Mouse (Mus musculus) retina, postnatal 7 days (tissue): ENCODE data around the gene Cars.
"Not testable (repeated sequence)": the region's sequence is repeated elsewhere in the genome, so short reads cannot be mapped to it uniquely, and the experiment has no call there.

Experiments
- DNase-seq: peaks from one replicate; pipeline ENCODE4 v3.0.0-alpha.2; 2012; ENCODE audit warnings: low read depth, low spot score

The Cars gene

DNA sequence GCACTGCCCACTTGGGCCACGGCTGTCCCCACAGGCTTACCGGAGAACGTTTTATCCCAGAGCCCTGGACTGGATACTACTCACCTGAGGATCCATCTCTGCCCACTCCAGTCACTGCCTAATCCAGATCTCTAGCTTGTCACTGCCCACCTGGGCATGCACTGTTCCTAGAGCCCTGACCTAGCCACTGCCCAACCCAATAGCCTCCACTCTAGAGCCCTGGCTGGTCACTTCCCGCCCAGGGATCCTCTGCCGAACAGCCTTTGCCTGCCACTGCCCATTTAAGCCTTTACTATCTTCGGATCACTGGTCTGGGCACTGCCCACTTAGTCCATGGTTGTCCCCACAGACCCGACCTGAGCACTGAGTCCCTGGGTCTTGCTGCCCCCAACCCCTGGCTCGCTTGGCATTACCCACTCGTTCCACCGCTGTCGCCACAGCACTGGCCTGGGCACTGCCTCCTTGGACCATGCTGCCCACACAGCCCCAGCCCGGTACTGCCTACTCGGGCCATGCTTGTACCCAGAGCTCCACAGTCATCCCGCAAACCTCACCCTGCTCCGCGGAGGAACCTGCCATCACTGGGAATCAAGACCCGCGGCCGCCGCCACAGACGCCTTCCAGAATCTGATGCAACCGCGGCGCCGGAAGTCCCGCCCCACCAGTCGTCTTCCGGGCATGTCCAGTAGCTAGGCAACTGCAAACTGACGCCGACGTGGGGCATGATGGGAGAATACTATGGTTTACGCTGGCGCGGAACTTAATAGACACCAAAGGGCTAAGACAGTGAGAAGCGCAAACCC, at the start of gene Cars:
Gene Cars, minus strand, starts transcription at position 663 of the 803 bp plus-strand sequence.
- peak; percentile 93 for DNase-seq

DNA sequence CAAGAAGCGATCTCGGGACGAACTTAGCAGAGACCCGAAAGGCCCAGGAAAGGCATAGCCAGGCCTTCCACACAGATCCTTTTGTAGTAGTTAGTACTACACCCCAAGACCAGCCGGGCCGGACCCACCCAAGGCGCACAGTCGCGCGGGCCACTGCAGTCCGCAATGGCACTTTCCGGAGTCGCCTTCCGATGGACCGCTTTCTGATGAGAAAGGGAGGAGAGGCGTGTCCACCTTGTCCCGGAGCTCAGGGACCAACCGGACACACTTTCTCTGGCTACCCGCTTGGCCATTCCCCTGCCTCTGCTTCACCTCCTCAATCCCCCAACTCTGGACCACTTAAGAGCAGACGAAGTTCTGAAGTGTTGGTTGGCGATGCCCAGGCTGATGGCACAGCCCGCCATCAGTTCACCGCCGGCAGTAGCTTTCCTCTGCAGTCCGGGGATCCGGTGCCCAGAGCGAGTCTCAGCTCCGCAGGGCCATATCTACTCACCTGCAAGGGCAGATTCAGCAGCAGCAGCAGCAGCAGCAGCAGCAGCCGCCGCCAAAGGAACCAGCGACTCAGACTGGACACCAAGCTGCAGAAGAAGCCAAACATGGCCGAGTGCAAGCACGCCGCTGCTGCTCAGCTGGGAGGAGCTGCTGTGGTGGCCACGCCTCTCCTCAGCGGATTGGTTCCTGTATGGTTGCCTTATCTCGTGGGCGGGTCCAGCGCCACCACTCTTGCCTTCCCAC, 49.3 kb upstream of the Cars start, which contains the start of gene Tnfrsf22:
Gene Tnfrsf22, minus strand, starts transcription at position 628 of the 735 bp plus-strand sequence.
- peak; percentile 46 for DNase-seq

DNA sequence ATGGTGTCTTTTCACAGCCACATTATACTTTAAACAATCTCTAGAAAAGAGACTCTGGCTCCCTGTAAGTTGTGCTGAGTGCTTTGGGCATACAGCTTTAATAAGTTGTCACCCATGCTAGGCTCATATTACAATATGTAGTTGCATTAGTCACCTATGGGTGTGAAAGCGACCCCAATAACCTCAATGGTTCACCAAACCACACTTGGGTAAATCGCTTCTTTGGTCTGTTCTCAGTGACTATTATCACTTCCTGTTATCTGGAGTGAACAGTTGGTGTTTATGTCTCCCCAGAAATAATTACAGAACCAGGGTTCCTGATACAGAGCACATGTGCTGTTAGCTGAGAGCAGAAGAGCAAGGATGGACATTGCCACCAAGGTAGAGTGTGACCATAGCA, 44.1 kb upstream of the Cars start:
- DNase-seq: not testable (repeated sequence)

DNA sequence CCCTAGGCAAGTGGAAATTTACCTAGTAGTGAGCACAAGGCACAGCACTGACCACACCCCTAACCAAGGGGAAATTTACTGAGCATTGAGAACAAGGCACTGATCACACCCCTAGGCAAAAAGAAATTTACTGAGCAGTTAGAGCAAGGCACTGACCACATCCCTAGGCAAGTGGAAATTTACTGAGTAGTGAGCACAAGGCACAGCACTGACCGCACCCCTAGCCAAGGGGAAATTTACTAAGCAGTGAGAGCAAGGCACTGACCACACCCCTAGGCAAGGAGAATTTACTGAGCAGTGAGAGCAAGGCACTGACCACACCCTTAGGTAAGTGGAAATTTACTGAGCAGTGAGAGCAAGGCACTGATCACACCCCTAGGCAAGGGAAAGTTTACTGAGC, 36.8 kb upstream of the Cars start:
- no peak for DNase-seq

DNA sequence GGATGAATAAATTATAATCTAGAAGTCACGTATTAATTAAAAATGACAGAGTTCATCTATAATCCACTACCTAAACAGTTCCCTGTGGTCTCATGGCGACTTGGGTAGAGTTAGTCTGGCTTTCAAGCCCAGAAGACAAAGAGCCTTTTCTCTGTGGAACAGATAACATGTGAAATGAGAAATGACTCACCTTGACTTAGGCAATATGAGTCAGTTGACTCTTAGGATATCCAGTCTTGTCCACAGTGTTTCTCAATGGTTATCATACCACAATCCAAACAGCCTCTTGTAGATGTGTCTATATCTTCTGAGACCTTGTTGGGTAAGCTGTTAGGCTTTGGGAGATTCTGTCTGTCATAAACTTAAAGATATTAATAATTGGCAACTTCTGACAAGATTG, 31.6 kb upstream of the Cars start:
- DNase-seq: no peak

DNA sequence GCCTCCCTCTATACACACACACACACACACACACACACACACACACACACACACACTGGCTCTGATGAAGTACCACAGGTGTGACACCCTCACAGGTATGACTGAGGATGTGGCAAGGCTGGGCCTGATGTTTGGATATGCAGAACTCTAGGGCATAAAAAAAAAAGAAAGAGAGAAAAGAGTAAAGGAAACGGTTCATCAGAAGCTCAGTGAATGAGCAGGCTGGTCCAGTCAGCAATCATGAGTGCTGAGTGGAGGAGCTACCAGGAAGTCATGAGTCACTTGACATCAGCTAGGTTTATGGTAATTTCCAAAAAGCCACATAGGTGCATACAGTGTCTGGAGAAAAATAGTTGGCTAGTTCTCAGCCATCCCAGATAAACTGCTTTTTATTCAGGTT, 29.6 kb upstream of the Cars start:
- DNase-seq: no peak

DNA sequence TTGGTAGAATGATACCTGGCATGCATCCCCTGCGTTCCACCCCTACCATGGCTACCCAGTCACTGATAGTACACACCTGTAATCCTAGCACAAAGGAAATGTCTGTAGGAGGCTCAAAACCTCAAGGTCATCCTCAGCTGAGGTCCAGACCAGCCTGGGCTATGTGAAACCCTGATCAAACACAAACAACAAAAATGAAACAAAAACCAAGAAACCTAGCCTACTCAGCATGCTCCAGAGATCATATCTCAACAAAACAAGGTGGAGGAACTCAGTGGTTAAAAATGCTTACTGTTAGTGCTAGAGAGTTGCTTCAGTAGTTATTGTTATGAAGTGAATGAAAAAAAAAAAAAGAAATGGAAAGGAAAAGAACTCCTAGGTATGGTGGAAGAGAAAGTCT, 28.6 kb upstream of the Cars start, which contains the start of gene Tnfrsf26:
Gene Tnfrsf26, minus strand, starts transcription at position 183 of the 400 bp plus-strand sequence.
- DNase-seq: no peak

DNA sequence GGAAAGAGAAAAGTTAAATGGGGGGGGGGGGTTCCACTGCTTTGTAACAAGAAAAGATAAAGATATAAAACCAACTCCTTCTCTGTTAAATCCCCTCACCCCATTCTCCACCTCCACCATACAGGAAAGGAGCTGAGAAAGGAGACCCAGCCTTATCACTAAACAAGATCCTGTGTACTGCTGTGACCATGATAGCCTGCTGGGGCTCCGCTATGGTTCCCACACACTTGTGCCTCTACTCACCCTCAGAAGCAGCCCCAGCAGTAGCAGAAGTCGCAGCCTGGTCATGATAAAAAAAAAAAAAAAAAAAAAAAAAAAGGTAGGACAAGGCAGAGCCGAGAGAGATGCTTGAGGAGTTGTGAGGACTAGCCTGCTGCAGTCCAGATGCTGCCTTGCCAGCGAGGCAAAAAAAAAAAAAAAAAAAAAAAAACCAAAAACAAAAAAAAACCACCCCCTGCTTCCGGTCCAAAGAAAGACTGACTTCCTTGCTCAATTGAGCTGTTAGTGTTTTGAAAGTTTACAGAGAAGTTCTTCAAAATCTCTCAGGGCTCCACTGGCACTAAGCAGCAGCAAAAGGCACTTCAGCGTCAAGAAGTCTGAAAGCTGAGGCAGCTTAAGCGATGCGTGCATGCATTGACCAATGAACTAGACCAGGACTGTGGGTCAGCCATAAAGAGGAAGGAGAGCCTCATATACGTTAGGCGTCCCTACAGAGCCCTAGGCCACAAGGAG, 27.8 kb upstream of the Cars start:
- DNase-seq: no peak

DNA sequence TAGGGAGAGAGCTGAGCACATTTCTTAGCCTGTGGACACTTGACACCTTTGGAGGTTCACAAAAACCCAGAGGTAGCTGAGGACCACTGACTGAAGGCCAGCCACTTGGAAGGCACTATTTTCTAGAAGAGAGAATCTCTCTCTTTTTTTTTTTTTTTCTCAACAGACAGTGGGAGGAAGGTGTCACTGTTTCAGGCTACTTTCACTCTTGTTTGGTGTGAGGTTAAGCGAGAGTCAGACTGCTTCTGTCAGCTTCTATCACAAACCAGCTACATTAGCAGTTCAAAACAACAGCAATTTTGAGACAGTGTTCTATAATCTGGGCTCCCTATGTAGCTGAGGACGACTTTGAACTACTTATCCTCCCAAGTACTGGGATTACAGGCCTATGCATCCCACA, 26.3 kb upstream of the Cars start:
- no peak for DNase-seq

DNA sequence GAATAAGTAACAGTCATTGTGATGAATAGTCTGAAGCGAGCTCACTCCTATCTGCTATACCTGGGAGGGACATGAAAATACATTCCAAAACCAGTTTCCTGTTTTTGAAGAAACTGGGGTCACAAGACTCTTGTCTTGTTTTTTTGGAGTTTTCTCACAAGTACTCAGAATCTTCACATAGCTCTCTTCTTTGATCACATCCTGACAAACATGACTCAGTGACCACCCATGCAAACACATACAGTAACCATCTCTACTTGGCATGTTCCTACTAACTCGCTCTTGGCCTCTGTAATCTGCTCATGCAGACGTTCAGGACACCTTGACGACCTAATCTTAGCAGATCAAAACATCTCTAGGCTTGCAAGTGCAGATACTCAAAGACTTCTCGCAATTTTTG, 25.3 kb upstream of the Cars start:
- no peak for DNase-seq

DNA sequence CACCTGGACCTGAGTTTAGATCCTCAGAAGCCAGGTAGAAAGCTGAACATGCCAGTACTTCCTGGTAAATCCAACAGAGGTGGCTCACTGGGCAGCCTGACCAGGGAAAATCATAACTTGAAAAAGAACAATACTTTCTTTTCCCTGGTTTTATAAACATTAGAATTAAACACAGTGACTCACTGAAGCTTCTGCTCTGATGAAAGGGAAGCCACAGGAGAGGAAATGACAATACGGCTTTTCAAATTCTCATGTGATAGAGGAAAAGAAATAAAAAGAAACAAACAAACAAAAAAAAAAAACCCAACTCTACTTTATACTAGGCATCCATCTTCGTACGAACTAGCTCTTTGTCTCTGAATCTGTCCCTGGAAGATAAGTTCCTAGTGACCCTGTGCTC, 24.7 kb upstream of the Cars start:
- DNase-seq: no peak

DNA sequence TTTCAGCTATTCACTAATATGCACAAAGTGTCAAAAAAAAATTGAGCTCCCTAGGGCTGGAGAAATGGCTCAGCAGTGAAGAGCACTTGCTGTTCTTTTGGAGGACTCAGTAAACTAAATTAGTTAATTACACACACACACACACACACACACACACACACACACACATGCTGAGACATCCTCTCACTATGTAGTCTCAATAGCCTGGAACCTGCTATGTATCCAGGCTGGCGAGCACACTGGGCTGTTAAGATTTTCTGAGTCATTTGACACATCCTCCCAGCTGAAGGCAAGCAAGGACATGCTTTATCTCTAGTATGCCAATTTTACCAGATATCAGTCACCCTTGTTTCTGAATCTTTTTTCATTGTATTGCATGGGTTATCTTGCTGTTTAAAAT, 21.1 kb upstream of the Cars start:
- no peak for DNase-seq

DNA sequence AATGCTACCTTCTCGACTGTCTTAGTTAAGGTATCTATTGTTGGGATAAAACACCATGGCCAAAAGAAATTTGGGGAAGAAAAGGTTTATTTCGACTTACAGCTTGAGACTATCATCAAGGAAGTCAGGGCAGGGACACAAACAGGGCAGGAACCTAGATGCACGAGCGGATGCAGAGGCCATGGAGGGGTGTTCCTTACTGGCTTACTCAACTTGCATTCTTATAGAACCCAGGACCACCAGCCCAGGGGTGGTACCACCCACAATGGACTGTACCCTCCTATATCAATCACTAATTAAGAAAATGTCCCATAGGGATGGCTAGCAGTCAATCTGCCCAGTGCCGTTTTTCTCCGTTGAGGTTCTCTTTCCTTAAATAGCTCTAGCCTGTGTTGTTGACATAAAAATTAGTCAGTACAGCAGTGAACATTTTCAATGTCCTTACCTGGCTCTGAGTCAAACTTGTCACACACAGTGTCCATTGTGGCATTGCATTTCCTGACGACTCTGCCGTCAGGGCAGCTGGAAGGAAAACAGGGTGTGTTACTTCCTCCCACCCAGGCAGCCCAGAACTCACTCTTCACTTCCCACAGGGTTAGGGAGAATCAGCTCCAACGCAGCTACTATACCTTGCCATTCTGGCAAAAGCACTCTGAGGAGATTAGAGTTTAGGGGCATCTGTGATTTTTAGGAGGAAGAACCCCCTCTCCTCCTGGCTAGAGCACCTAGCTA, 14.7 kb upstream of the Cars start:
- no peak for DNase-seq

DNA sequence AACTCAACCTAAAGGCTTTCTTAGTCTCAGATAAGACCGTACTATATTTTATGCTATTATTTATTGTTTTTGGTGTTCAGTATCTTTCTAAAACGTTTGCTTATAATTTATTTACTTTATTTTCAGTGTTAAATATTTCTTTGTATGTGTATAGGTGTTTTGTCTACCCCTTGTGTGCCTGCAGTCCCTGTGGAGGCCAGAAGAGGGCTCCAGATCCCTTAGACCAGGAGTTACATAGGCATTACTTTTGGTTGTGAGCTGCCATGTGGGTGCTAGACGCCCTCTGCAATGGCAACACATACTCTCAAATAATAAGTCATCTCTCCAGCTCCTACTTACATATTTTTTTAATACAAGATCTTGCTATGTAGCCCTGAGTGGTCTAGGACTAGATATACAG, 12.3 kb upstream of the Cars start:
- DNase-seq: no peak

DNA sequence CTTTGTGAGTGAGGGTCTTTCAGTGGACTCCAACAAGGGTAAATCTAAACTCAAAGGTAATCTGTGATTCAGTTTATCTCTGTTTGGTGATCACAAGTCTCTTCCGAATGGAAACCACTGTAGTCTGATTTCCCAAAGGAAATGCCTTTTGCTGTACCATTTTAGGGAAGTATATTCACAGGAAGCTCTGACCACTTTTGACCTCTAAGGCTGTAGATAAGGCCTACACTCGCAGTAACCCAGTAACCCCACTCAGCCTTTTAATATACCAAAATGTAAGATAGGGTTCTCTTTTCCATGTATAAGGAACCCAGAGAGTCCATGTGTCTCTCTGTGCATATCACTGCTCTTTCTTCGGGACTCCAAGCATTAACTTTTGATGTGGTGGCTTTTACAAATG, 5.4 kb upstream of the Cars start:
- no peak for DNase-seq

DNA sequence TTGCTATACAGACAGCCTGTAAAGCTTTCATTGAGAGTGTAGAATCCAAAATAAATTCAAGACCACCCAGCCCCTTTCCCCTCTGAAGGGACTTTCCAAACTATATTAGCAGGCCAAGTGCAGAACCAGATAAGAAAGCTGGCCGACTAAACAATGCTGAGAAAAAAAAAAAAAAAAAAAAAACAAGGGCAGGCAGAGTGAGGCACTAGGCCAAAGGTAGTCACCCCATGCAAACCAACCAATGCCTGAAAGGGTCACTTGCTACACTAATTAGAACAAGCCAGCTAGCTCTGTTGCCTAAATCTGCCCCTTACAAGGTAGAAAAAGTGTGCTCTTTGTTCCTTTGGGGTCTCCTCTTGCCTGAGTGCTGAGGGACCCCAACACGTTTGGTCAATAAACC, 5.0 kb upstream of the Cars start:
- DNase-seq: no peak

DNA sequence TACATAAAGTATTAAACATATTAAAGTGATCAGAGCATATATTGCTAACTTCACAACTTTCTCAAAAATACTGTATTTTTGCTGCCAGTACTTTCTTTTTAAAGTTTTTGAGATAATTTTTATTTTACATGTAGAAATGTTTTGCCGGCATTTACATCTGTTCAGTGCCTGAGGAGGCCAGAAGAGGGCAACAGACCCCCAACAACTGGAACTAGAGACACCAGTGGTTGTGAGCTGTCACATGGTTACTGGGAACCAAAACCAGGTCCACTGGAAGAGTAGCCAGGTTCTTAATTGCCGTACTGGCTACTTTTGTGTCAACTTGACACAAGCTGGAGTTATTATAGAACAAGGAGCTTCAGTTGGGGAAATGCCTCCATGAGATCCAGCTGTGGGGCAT, 1.8 kb upstream of the Cars start:
- no peak for DNase-seq

DNA sequence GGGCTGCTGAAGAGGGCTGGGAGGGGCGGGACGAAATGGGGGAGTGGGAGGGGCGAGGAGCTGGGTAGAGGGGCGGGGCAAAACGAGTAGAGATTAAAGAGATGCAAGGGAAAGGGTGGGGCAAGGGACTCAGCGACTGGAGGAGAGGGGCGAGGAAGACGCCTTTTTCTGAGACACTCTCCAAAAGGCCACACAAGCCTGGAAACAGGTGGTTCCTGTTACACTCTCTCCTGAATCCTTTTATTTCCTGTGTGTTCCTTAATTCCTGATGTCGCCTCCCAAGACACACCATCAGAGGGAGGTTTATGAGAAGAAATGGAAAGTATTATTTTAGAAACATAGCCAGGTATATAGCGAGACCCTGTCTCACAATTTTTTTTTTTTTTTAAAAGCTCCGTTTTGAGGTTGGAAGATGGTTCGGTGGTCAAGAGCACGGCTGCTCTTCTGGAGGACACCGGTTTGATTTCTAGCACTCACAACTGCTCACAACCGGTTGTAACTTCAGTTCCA, 396 bp upstream of the Cars start:
- no peak for DNase-seq

DNA sequence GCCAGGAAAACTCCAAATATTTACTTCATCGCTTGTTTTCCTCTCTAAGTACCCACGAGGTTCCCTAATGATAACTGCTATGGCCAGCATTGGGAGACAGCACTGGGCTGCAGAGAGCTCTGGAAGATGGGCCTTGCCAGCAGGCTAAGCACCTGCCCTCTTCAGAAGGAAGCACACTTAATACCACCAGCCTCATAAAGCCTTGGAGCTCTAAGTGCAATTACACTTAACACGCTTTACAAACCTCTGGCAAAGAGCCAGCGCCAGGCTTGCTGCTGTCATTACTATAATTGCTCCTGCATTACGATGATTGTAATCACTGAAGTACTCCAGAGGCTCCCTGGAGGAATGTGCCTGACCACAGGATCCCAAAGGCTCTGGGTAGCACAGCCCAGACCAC, 5.0 kb downstream of the Cars start:
- peak; percentile 40 for DNase-seq

DNA sequence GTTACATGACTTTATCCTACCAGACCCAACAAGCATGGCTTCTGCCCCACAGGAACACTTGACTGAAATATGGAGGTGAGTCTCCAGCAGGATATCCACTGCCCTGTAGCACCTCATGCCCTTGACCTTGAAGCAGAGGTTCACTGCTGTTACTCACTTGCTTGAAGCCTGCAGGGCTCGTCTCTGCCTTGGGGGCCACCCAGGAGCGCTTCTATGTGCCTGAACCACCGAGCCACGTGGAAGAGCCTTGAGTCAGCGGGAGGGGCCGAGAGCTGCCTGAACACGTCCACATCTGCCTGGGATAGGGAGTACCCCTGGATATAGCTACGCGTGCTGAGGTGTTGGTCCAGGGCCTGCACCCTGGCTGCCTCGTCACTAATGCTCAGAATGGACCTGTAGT, 7.6 kb downstream of the Cars start:
- no peak for DNase-seq

DNA sequence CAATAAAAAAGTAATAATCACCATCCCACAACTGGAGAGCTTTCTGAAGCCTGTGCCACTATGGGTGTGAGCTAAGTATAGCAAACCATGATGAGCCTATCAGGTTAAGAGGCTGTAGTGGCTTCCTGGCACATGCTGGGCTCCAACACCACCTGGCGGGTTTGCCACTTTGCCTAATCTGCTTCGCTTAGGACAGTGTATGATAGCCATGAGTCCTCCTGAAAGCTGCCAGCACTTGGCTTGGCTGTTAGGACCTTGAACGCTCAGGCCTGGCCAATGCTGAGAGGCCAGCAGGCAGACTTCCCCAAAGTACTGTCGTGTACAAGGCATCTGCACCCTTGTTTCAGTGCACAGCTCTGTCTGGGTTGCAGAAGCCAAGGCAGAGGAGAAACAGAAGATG, 11.9 kb downstream of the Cars start:
- no peak for DNase-seq
